Mouse (Mus musculus) heart, postnatal 36 days (tissue): ENCODE results near the gene Arnt2. TPM values are rescaled to one million over a fixed set of nuclear protein-coding genes. Genes with fewer than 3 reads are reported as not detected.

Source experiments
- total RNA-seq, 2 experiments: library from RNA; stranded (reverse); gene quantifications; 2 replicates each; pipeline ENCODE4 v1.2.3; 2021

The Arnt2 gene
- total RNA-seq, 2 experiments from 2014 or later: 0.35 to 0.42 TPM

Other genes starting within 250 kb of the Arnt2 start
- gene Gm2115, start 118.8 kb upstream of the Arnt2 start, total RNA-seq: under 1 TPM; 0.11 to 0.16 TPM
- 10 to 100 TPM; 19.8 to 22.6 TPM for gene Fah, start 196.5 kb upstream of the Arnt2 start, total RNA-seq